Mouse (Mus musculus): ENCODE measurements at regions not wholly inside any gene's neighbourhood (a gene's known extent, or its start where the extent isn't known, plus 50 kb on each side); places are given as distances from the start of the nearest gene placed in this dataset.

GRCm38 (mm10) chr19:52624310-52624709, 360.2 kb downstream of the Ins1 start:
- Histone ChIP-seq H3K4me2 (replicated peaks; ENCODE audit: low read depth, low read length) (no peak overlapping the region), H3K27ac (ENCODE audit: low read length) (no peak overlapping the region), H3K27me3 (ENCODE audit: control insufficient read depth, insufficient read depth, low read length) (no peaks in the 10 kb centered on the region), H3K4me1 (ENCODE audit: control insufficient read depth, insufficient read depth, low read length) (no peaks in the 10 kb centered on the region), H3K4me3 (ENCODE audit: low read depth, low read length) (no peak overlapping the region), H3K9ac (replicated peaks; ENCODE audit: low read depth, low read length) (no peak overlapping the region), H3K9me3 (ENCODE audit: control insufficient read depth, low read depth, low read length) (no peaks in the 10 kb centered on the region), H3K36me3 (ENCODE audit: control insufficient read depth, insufficient read depth, low read length) (no peaks in the 10 kb centered on the region)
- WGBS, result 74% methylated on average over 5 of the region's 5 CpGs
- ATAC-seq (ENCODE audit: insufficient number of reproducible peaks, insufficient read depth, low FRiP score, low read depth), result no peak

DNA sequence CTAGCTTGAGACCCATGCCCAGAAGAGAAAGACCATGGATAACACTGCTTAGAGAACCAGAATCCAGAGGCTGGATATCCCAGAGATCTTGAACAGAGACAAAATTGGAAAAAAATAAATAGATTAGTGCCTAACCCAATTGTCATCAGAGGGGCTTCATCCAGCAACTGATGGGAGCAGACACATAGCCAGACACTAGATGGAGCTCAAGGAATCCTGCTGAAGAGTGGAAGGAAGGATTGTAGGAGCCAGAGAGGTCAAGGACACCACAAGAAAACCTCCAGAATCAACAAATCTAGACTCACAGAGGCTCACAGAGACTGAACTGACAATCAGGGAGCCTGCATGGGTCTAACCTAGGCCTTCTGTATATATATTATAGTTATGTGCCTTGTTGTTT, 359.4 kb downstream of the Ins1 start:
- Histone ChIP-seq H3K27me3 (ENCODE audit: control insufficient read depth, insufficient read depth, low read length) (no peaks in the 10 kb centered on the region), H3K27ac (ENCODE audit: low read length) (no peak overlapping the region), H3K36me3 (ENCODE audit: control insufficient read depth, insufficient read depth, low read length) (no peaks in the 10 kb centered on the region), H3K4me3 (ENCODE audit: low read depth, low read length) (no peak overlapping the region), H3K4me1 (ENCODE audit: control insufficient read depth, insufficient read depth, low read length) (no peaks in the 10 kb centered on the region), H3K9me3 (ENCODE audit: control insufficient read depth, low read depth, low read length) (no peaks in the 10 kb centered on the region), H3K4me2 (replicated peaks; ENCODE audit: low read depth, low read length) (no peak overlapping the region), H3K9ac (replicated peaks; ENCODE audit: low read depth, low read length) (no peak overlapping the region)
- no peak for ATAC-seq (ENCODE audit: insufficient number of reproducible peaks, insufficient read depth, low FRiP score, low read depth)

DNA sequence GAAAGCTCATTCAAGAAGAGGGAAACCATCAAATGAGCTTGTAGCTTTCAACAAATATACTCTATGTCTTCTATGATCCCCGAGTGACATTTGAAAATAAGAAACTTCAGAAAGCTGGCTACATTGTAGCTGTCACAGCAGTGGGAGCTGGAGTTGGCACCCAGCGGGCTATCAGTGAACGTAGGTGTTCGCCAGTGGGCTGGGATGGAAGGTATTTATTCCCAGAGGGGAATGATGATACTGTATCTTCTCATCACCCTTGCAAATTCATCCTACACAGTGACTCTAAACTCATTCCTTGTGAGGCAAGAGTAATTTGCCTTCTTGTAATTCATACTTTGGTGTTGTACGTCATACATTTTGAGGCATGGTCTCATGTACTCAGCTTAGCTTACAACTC, 349.3 kb downstream of the Ins1 start:
- H3K4me2 ChIP-seq (replicated peaks; ENCODE audit: low read depth, low read length), result no peak overlapping the region
- no peak overlapping the region for H3K27ac ChIP-seq (ENCODE audit: low read length)
- H3K27me3 ChIP-seq (ENCODE audit: control insufficient read depth, insufficient read depth, low read length), result no peaks in the 10 kb centered on the region
- no peaks in the 10 kb centered on the region for H3K4me1 ChIP-seq (ENCODE audit: control insufficient read depth, insufficient read depth, low read length)
- 90% methylated on average over 5 of the region's 5 CpGs for WGBS
- ATAC-seq (ENCODE audit: insufficient number of reproducible peaks, insufficient read depth, low FRiP score, low read depth), result no peak
- H3K9ac ChIP-seq (replicated peaks; ENCODE audit: low read depth, low read length), result no peak overlapping the region
- H3K9me3 ChIP-seq (ENCODE audit: control insufficient read depth, low read depth, low read length), result no peaks in the 10 kb centered on the region
- no peaks in the 10 kb centered on the region for H3K36me3 ChIP-seq (ENCODE audit: control insufficient read depth, insufficient read depth, low read length)
- H3K4me3 ChIP-seq (ENCODE audit: low read depth, low read length), result no peak overlapping the region

DNA sequence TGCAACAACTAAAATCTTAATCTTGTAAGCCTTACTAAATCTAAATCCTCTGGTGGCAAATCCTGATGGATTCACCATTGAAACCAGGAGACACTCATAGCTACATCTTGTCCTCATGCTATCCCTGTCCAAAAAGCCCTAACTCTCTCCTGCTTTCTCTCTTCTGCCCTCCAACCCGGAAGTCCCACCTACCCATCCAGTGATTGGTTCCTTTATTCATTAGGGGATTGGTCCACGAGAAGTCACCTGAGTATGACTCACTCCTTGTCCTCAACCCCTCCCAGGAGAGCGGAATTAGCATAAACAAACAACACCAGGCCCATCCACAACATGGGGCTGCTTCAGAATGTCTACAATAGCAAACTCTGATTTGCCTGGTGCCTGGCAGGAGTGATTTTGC, 342.8 kb downstream of the Ins1 start:
- Histone ChIP-seq H3K36me3 (ENCODE audit: control insufficient read depth, insufficient read depth, low read length) (no peaks in the 10 kb centered on the region), H3K4me2 (replicated peaks; ENCODE audit: low read depth, low read length) (no peak overlapping the region), H3K27ac (ENCODE audit: low read length) (no peak overlapping the region), H3K4me1 (ENCODE audit: control insufficient read depth, insufficient read depth, low read length) (no peaks in the 10 kb centered on the region), H3K9ac (replicated peaks; ENCODE audit: low read depth, low read length) (no peak overlapping the region), H3K27me3 (ENCODE audit: control insufficient read depth, insufficient read depth, low read length) (no peaks in the 10 kb centered on the region), H3K9me3 (ENCODE audit: control insufficient read depth, low read depth, low read length) (no peaks in the 10 kb centered on the region), H3K4me3 (ENCODE audit: low read depth, low read length) (no peak overlapping the region)
- no peak for ATAC-seq (ENCODE audit: insufficient number of reproducible peaks, insufficient read depth, low FRiP score, low read depth)
- WGBS, result 75% methylated on average over 3 of the region's 3 CpGs

DNA sequence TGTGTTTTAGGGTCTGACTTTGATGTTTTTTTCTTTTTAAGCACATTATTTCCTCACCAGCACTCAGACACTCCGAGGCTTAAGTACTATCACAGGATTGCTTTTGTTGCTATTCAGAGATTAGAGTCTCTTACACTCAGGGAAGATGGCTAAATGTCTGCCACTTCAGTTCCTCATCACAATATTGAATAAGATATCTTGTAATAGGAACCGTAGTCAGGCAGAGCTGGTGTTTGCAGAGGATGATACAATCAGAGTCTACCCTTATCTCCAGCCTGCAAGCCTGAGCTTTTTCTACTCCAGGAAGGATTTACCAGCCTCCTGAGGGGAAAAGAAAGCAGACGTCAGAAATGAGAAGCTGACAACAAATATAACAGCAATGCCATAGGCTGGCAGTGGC, 336.3 kb downstream of the Ins1 start:
- H3K4me2 ChIP-seq (replicated peaks; ENCODE audit: low read depth, low read length), result no peak overlapping the region
- no peaks in the 10 kb centered on the region for H3K36me3 ChIP-seq (ENCODE audit: control insufficient read depth, insufficient read depth, low read length)
- H3K9ac ChIP-seq (replicated peaks; ENCODE audit: low read depth, low read length), result no peak overlapping the region
- H3K9me3 ChIP-seq (ENCODE audit: control insufficient read depth, low read depth, low read length), result no peaks in the 10 kb centered on the region
- H3K27ac ChIP-seq (ENCODE audit: low read length), result no peak overlapping the region
- no peaks in the 10 kb centered on the region for H3K27me3 ChIP-seq (ENCODE audit: control insufficient read depth, insufficient read depth, low read length)
- H3K4me1 ChIP-seq (ENCODE audit: control insufficient read depth, insufficient read depth, low read length), result no peaks in the 10 kb centered on the region
- no peak overlapping the region for H3K4me3 ChIP-seq (ENCODE audit: low read depth, low read length)
- no peak for ATAC-seq (ENCODE audit: insufficient number of reproducible peaks, insufficient read depth, low FRiP score, low read depth)
- WGBS, result 41% methylated on average over 3 of the region's 3 CpGs

- 76% methylated on average over 4 of the region's 4 CpGs for WGBS
- Histone ChIP-seq H3K9ac (replicated peaks; ENCODE audit: low read depth, low read length) (no peak overlapping the region), H3K27ac (ENCODE audit: low read length) (no peak overlapping the region), H3K4me3 (ENCODE audit: low read depth, low read length) (no peak overlapping the region), H3K9me3 (ENCODE audit: control insufficient read depth, low read depth, low read length) (no peaks in the 10 kb centered on the region), H3K36me3 (ENCODE audit: control insufficient read depth, insufficient read depth, low read length) (no peaks in the 10 kb centered on the region), H3K4me1 (ENCODE audit: control insufficient read depth, insufficient read depth, low read length) (no peaks in the 10 kb centered on the region), H3K27me3 (ENCODE audit: control insufficient read depth, insufficient read depth, low read length) (no peaks in the 10 kb centered on the region), H3K4me2 (replicated peaks; ENCODE audit: low read depth, low read length) (no peak overlapping the region)
- no peak for ATAC-seq (ENCODE audit: insufficient number of reproducible peaks, insufficient read depth, low FRiP score, low read depth)
Measured at GRCm38 (mm10) chr19:52565401-52565800, 301.3 kb downstream of the Ins1 start.

DNA sequence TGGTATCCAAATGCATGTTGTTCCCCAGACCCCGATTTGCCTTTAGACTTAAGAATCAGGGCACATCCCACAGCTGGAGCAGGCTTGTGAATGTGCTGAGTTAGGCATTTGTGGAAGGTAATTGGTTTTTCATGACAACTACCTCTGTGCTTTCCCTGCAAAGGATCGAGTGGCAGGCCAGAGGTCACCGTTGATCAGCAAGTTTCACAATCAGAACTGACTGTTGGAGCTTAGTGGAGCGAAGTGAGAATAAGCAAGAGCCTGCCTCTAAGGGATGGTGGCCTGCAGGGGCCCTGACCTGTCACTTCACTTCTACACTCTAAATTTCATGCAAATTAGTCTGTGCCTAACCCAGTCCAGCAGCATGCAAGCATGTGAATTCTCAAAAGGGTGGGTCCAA, 270.7 kb downstream of the Ins1 start:
- H3K36me3 ChIP-seq (ENCODE audit: control insufficient read depth, insufficient read depth, low read length), result no peaks in the 10 kb centered on the region
- 22% methylated on average over 4 of the region's 4 CpGs for WGBS
- H3K9ac ChIP-seq (replicated peaks; ENCODE audit: low read depth, low read length), result no peak overlapping the region
- H3K27ac ChIP-seq (ENCODE audit: low read length), result no peak overlapping the region
- H3K27me3 ChIP-seq (ENCODE audit: control insufficient read depth, insufficient read depth, low read length), result no peaks in the 10 kb centered on the region
- H3K4me2 ChIP-seq (replicated peaks; ENCODE audit: low read depth, low read length), result no peak overlapping the region
- no peak overlapping the region for H3K4me3 ChIP-seq (ENCODE audit: low read depth, low read length)
- no peaks in the 10 kb centered on the region for H3K9me3 ChIP-seq (ENCODE audit: control insufficient read depth, low read depth, low read length)
- no peak for ATAC-seq (ENCODE audit: insufficient number of reproducible peaks, insufficient read depth, low FRiP score, low read depth)
- no peaks in the 10 kb centered on the region for H3K4me1 ChIP-seq (ENCODE audit: control insufficient read depth, insufficient read depth, low read length)

DNA sequence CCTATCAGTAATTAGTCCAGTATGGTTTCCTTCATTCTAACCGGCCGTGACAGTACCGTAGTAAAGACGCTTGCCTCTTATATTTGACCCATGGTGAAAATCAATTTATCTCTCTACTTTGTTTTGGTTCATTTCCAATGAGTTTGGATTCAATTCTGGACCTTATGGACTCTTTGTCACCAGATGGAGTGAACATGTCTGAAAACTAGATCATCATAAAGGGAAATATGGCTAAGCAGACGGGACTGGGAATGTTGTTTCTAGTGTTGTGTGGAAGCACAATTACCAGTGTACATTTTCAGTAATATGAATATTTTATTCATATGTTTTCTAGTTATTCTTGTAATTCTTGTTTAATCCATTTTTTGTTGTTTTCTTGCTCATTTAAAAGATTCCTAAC, 261.4 kb downstream of the Ins1 start:
- Histone ChIP-seq H3K27me3 (ENCODE audit: control insufficient read depth, insufficient read depth, low read length) (no peaks in the 10 kb centered on the region), H3K36me3 (ENCODE audit: control insufficient read depth, insufficient read depth, low read length) (no peaks in the 10 kb centered on the region), H3K4me3 (ENCODE audit: low read depth, low read length) (no peak overlapping the region), H3K27ac (ENCODE audit: low read length) (no peak overlapping the region), H3K4me2 (replicated peaks; ENCODE audit: low read depth, low read length) (no peak overlapping the region), H3K9ac (replicated peaks; ENCODE audit: low read depth, low read length) (no peak overlapping the region), H3K4me1 (ENCODE audit: control insufficient read depth, insufficient read depth, low read length) (no peaks in the 10 kb centered on the region), H3K9me3 (ENCODE audit: control insufficient read depth, low read depth, low read length) (no peaks in the 10 kb centered on the region)
- 93% methylated on average over 5 of the region's 5 CpGs for WGBS
- ATAC-seq (ENCODE audit: insufficient number of reproducible peaks, insufficient read depth, low FRiP score, low read depth), result no peak

- Histone ChIP-seq H3K4me3 (ENCODE audit: low read depth, low read length) (no peak overlapping the region), H3K9ac (replicated peaks; ENCODE audit: low read depth, low read length) (no peak overlapping the region), H3K4me2 (replicated peaks; ENCODE audit: low read depth, low read length) (no peak overlapping the region), H3K4me1 (ENCODE audit: control insufficient read depth, insufficient read depth, low read length) (no peaks in the 10 kb centered on the region), H3K27me3 (ENCODE audit: control insufficient read depth, insufficient read depth, low read length) (no peaks in the 10 kb centered on the region), H3K27ac (ENCODE audit: low read length) (no peak overlapping the region), H3K9me3 (ENCODE audit: control insufficient read depth, low read depth, low read length) (no peaks in the 10 kb centered on the region), H3K36me3 (ENCODE audit: control insufficient read depth, insufficient read depth, low read length) (no peaks in the 10 kb centered on the region)
- 40% methylated on average over 4 of the region's 4 CpGs for WGBS
- ATAC-seq (ENCODE audit: insufficient number of reproducible peaks, insufficient read depth, low FRiP score, low read depth), result no peak
Measured at GRCm38 (mm10) chr19:52503331-52503730, 239.2 kb downstream of the Ins1 start.
